Mouse (Mus musculus): ENCODE measurements around the gene Ss18l1.

DNA sequence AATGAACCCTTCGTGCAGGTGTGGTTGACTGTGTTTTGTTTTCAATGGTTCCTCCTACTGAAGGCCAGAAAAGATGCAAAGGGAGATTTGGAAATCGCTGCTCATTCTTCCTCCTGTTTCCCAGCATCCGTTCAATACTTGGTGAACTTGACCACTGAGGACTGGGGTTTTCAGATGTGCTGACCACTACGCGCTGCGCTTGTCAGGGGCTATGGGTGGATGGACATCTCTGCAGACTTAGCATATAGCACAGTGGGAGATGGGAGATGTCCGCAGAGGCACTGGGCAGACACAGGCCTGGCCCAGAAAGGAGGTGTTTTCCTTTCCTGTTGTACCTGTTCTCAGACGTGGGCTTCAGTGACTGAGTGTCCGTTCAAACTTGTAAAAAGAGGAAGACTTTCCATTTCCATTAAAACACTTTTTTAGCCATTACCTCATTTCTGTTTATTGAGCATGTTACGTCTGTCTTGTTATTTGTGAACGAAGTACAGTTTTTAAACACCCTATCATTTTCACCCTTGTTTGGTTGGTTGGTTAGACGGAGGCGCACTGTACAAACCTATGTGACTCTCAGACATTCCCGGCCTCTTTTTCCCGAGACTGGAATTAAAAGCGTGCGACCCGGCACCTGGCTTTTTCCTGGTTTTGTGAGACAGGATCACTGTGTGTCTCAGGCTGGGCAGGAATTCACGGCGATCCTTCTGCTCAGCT, 27.6 kb downstream of the Ss18l1 start:
- TF ChIP-seq GATA1 (IDR thresholded peaks at IDR 0.05; ENCODE audit: borderline replicate concordance, low read length), result no peak
- TF ChIP-seq FLI1 (IDR thresholded peaks at IDR 0.05; ENCODE audit: low read length), result no peak

Measured in megakaryocyte, embryonic 14.5 days (primary cell).